Mouse (Mus musculus): Measurements from ENCODE around the gene Camk2d. TPM values are rescaled to one million over a fixed set of nuclear protein-coding genes. Genes with fewer than 3 reads are reported as not detected.
A peak's percentile ranks its signal among the peaks of the same experiment; 100 is the strongest.

Gene Camk2d
- total RNA-seq (2017): 62.8 and 66.8 TPM in 2 replicates

GRCm38 (mm10) chr3:126596086-126596485, at the start of gene Camk2d:
TSS of gene Camk2d (plus strand) at chr3:126596302.
- ATAC-seq (replicated peaks in 1 of 2; ENCODE audit: insufficient read depth in 1 of 2, low FRiP score in 2 of 2, low TSS enrichment in 1 of 2, low read depth in 1 of 2, poor library complexity in 2 of 2, severe bottlenecking in 2 of 2): peak; percentile 91 to 92

DNA sequence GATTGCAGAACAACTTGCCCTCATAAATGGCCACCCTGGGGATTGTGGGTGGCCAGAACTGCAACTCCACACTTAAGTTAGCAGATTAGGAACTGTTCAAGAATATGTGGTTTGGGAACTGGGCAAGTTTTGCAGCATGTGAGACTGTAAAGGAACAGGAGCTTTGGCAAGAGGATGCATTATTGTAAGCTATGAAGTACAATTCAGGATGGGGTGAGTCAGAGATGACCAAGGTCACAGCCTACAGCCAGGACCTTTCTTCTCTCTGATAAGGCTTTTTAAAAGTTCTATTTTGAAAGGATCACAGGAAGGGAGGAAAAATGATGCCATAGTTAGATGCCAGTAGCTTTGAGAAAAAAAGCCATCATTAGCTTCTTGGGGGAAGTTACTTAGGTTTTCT, 48.2 kb upstream of the Camk2d start:
- no peak for ATAC-seq (replicated peaks in 1 of 2; ENCODE audit: insufficient read depth in 1 of 2, low FRiP score in 2 of 2, low TSS enrichment in 1 of 2, low read depth in 1 of 2, poor library complexity in 2 of 2, severe bottlenecking in 2 of 2)

GRCm38 (mm10) chr3:126563646-126564045, 32.5 kb upstream of the Camk2d start:
- no peak for ATAC-seq (replicated peaks in 1 of 2; ENCODE audit: insufficient read depth in 1 of 2, low FRiP score in 2 of 2, low TSS enrichment in 1 of 2, low read depth in 1 of 2, poor library complexity in 2 of 2, severe bottlenecking in 2 of 2)

- no peak for ATAC-seq (replicated peaks in 1 of 2; ENCODE audit: insufficient read depth in 1 of 2, low FRiP score in 2 of 2, low TSS enrichment in 1 of 2, low read depth in 1 of 2, poor library complexity in 2 of 2, severe bottlenecking in 2 of 2)
Observed at GRCm38 (mm10) chr3:126570628-126571027, 25.5 kb upstream of the Camk2d start.

DNA sequence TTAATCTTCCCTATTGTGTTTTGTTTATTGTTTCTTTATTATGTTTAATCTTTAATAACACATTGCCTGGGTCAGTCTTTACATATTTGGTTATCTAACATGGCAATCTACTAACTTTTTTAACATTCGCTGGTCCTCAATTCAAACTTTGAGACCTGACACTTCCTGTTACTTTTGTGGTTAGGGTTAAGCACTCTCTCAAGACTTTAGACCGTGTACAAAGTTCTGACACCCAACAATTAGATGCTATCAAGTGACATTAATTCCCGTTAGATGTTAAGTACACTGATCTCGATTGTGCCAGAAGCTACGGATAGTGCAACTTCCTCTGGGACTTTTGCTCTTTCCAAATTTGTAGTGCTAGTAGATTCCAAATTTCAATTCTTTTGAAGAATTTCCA, 23.2 kb upstream of the Camk2d start:
- peak; percentile 32 to 49; a peak in 3 of 4 replicates for ATAC-seq (replicated peaks in 1 of 2; ENCODE audit: insufficient read depth in 1 of 2, low FRiP score in 2 of 2, low TSS enrichment in 1 of 2, low read depth in 1 of 2, poor library complexity in 2 of 2, severe bottlenecking in 2 of 2)

GRCm38 (mm10) chr3:126575927-126576326, 20.2 kb upstream of the Camk2d start:
- ATAC-seq (replicated peaks in 1 of 2; ENCODE audit: insufficient read depth in 1 of 2, low FRiP score in 2 of 2, low TSS enrichment in 1 of 2, low read depth in 1 of 2, poor library complexity in 2 of 2, severe bottlenecking in 2 of 2): peak; percentile 27 to 66; a peak in 1 of 4 replicates

GRCm38 (mm10) chr3:126586134-126586533, 10.0 kb upstream of the Camk2d start:
- ATAC-seq (replicated peaks in 1 of 2; ENCODE audit: insufficient read depth in 1 of 2, low FRiP score in 2 of 2, low TSS enrichment in 1 of 2, low read depth in 1 of 2, poor library complexity in 2 of 2, severe bottlenecking in 2 of 2): no peak

DNA sequence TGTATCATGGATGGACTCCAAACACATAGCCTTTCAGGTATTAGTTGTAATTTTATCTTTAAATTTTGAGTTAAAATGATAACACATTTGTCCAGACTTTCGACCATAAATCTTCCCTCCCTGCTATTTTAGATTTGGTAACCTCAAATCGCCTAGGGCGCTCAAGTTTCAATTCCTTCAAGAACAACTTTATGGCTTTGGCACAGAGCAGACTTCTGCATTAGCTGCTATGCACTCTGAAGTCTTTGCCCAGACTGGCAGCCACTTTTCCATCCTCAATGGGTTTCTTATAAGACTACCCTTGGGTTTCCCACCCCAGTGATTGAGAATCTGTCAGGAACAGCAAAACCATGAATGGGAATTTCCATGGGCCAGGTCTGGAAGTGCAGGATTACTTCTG, 8.6 kb upstream of the Camk2d start:
- ATAC-seq (replicated peaks in 1 of 2; ENCODE audit: insufficient read depth in 1 of 2, low FRiP score in 2 of 2, low TSS enrichment in 1 of 2, low read depth in 1 of 2, poor library complexity in 2 of 2, severe bottlenecking in 2 of 2): 0 out of 4 replicates have a peak, but pooled peaks of 1 of the 2 experiments have one; percentile 17

GRCm38 (mm10) chr3:126589556-126589955, 6.5 kb upstream of the Camk2d start:
- no peak for ATAC-seq (replicated peaks in 1 of 2; ENCODE audit: insufficient read depth in 1 of 2, low FRiP score in 2 of 2, low TSS enrichment in 1 of 2, low read depth in 1 of 2, poor library complexity in 2 of 2, severe bottlenecking in 2 of 2)

DNA sequence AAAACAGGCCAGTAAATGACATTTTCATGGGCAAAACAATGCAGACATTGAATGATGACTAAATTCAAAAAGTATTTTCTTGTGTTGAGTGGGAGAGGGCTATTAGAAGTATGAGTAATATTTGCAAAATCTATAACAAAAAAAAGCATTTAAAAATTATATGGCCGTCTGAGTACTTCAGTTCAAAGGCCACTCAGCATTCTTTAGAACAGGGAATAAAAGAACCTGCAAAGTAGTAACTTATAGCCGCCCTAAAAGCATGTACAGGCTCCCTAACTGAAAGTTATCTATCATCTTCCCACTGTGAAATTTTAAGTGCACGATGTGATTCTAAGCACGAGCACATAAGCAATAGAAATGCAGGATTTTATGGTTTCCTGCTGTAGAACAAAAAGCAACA, 646 bp upstream of the Camk2d start:
- ATAC-seq (replicated peaks in 1 of 2; ENCODE audit: insufficient read depth in 1 of 2, low FRiP score in 2 of 2, low TSS enrichment in 1 of 2, low read depth in 1 of 2, poor library complexity in 2 of 2, severe bottlenecking in 2 of 2): no peak

- peak; percentile 43 to 76 for ATAC-seq (replicated peaks in 1 of 2; ENCODE audit: insufficient read depth in 1 of 2, low FRiP score in 2 of 2, low TSS enrichment in 1 of 2, low read depth in 1 of 2, poor library complexity in 2 of 2, severe bottlenecking in 2 of 2)
Observed at GRCm38 (mm10) chr3:126596491-126597160, 524 bp downstream of the Camk2d start.

DNA sequence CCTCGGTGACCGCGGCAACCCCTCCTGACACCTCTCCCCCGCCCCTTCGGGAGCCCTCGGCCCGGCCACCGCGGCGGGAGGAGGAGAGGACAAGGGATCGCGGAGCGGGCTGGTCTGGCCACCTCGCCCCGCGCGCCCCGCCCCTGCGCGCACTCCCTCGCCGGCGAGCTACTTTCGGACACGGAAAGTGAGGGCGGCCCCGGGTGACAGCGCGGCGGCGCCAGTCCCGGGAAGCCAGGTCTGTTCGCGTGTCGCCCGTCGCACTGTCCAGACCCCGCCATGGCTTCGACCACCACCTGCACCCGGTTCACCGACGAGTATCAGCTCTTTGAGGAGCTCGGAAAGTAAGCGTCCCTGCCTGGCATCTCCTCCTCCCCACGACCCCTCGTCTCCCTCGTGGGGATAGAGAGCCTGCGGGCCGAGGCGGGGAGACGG, 1.1 kb downstream of the Camk2d start:
- ATAC-seq (replicated peaks in 1 of 2; ENCODE audit: insufficient read depth in 1 of 2, low FRiP score in 2 of 2, low TSS enrichment in 1 of 2, low read depth in 1 of 2, poor library complexity in 2 of 2, severe bottlenecking in 2 of 2): peak; percentile 9 to 13; a peak in 3 of 4 replicates

GRCm38 (mm10) chr3:126597596-126598328, 1.7 kb downstream of the Camk2d start:
- no peak for ATAC-seq (replicated peaks in 1 of 2; ENCODE audit: insufficient read depth in 1 of 2, low FRiP score in 2 of 2, low TSS enrichment in 1 of 2, low read depth in 1 of 2, poor library complexity in 2 of 2, severe bottlenecking in 2 of 2)

DNA sequence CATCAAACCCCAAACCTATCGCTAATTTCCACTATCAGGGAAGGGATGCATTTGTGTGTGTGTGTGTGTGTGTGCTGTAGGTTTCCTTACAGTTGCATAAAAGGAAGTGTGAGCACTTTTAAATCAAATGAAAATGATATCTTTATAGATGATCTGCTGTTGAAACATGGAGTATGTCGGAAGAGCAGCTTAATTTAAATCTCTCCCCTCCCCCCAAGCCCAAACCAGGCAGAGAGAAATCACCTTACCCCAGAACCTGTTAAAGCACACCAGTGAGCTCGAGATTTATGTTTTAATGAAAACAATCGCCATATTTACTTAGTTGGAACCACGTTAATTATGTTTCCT, 2.2 kb downstream of the Camk2d start:
- ATAC-seq (replicated peaks in 1 of 2; ENCODE audit: insufficient read depth in 1 of 2, low FRiP score in 2 of 2, low TSS enrichment in 1 of 2, low read depth in 1 of 2, poor library complexity in 2 of 2, severe bottlenecking in 2 of 2): no peak

DNA sequence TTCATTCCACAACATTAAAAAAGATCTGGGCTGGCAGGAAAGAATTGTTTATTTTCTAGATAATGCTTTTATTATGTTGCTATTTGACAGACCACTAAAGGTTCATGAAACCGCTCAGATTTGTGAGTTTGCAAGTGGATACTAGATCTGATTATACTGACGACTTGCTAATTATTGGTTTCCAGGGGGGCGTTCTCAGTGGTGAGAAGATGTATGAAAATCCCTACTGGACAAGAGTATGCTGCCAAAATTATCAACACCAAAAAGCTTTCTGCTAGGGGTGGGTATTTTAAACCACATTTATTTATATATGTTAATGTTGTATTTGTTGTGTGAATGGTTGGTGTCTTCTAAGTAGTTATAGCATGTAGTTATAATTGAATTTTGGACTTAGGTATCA, 2.8 kb downstream of the Camk2d start:
- no peak for ATAC-seq (replicated peaks in 1 of 2; ENCODE audit: insufficient read depth in 1 of 2, low FRiP score in 2 of 2, low TSS enrichment in 1 of 2, low read depth in 1 of 2, poor library complexity in 2 of 2, severe bottlenecking in 2 of 2)

GRCm38 (mm10) chr3:126599335-126599734, 3.2 kb downstream of the Camk2d start:
- no peak for ATAC-seq (replicated peaks in 1 of 2; ENCODE audit: insufficient read depth in 1 of 2, low FRiP score in 2 of 2, low TSS enrichment in 1 of 2, low read depth in 1 of 2, poor library complexity in 2 of 2, severe bottlenecking in 2 of 2)

- no peak for ATAC-seq (replicated peaks in 1 of 2; ENCODE audit: insufficient read depth in 1 of 2, low FRiP score in 2 of 2, low TSS enrichment in 1 of 2, low read depth in 1 of 2, poor library complexity in 2 of 2, severe bottlenecking in 2 of 2)
Observed at GRCm38 (mm10) chr3:126599936-126600335, 3.8 kb downstream of the Camk2d start.

- ATAC-seq (replicated peaks in 1 of 2; ENCODE audit: insufficient read depth in 1 of 2, low FRiP score in 2 of 2, low TSS enrichment in 1 of 2, low read depth in 1 of 2, poor library complexity in 2 of 2, severe bottlenecking in 2 of 2): no peak
Observed at GRCm38 (mm10) chr3:126602772-126603171, 6.7 kb downstream of the Camk2d start.
